Mouse (Mus musculus) C2C12 (cell line): ENCODE measurements at regions not wholly inside any gene's neighbourhood (a gene's known extent, or its start where the extent isn't known, plus 50 kb on each side); places are given as distances from the start of the nearest gene placed in this dataset.

Experiments used
- CEBPB ChIP-seq: IDR thresholded peaks from one replicate; pipeline ENCODE4 v1.6.1; 2011; ENCODE audit warnings: low read depth, mild to moderate bottlenecking, control low read depth, moderate library complexity
- CTCF ChIP-seq: IDR thresholded peaks from one replicate; pipeline ENCODE4 v1.5.1; 2011; ENCODE audit not compliant: control insufficient read depth, insufficient read depth, insufficient read length
- FOSL1 ChIP-seq: IDR thresholded peaks from one replicate; pipeline ENCODE4 v1.8.0; 2011; ENCODE audit warnings: mild to moderate bottlenecking, low read length; ENCODE audit not compliant: poor library complexity, insufficient read depth, severe bottlenecking
- MAX ChIP-seq: IDR thresholded peaks from one replicate; pipeline ENCODE4 v1.6.1; 2011; ENCODE audit warnings: mild to moderate bottlenecking, control low read depth
- MYOD1 ChIP-seq: IDR thresholded peaks from one replicate; pipeline ENCODE4 v1.6.1; 2011; ENCODE audit warnings: low read depth; ENCODE audit not compliant: control insufficient read depth, insufficient read length
- USF1 ChIP-seq: IDR thresholded peaks from one replicate; pipeline ENCODE4 v1.6.1; 2011; ENCODE audit warnings: low read depth, mild to moderate bottlenecking, control low read depth, moderate library complexity

DNA sequence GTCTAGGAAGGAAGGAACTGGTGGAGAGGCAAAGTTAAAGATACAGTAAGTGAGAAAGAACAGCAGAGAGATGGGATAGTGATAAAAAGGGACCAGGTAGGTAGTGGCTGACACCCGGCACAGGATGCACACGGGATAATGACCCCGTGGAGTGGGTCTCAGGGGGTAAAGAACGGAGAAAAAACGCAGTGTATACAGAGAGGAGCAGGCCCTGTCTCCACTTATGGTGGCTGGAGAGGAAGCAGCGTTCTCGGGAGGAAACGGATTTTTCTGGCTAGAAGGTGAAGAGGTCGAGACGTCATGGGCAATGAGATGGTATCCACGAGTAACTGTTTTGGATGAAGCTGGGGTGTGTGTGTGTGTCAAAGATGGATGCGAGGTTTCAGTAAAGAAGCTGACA lies 55.4 kb upstream of the Agps start:
- TF ChIP-seq CTCF, result no peak
- no peak for TF ChIP-seq MAX
- TF ChIP-seq CEBPB, result no peak
- no peak for TF ChIP-seq MYOD1
- no peak for TF ChIP-seq USF1
- no peak for TF ChIP-seq FOSL1
